ENCODE assay signal across 15 mouse cellular contexts in genomic region chr11:118754535-118754934, GRCm38 (mm10).
A peak's percentile ranks its signal among the peaks of the same experiment; 100 is the strongest.
DNase-seq lines count a peak whose midpoint lies in the region; ATAC-seq and TF ChIP-seq lines count a peak whose summit lies in the region.
"Had no signal": no experiment of that assay in that cellular context is flagged by ENCODE, and none has a peak within 500 bp of the region (broad histone marks: within the 10 kb centered on the region; RNA-seq: fewer than 3 reads in every experiment).

No protein-coding gene starts in this region.

- H3K4me2 ChIP-seq in neural tube, embryonic 12.5 days (replicated peaks), result no peak overlapping the region
- no peak overlapping the region for H3K4me2 ChIP-seq in forebrain, embryonic 15.5 days (replicated peaks)
- H3K4me2 ChIP-seq in hindbrain, postnatal 0 days (ENCODE audit: low read depth, low read length), result no peak overlapping the region
- H3K4me2 ChIP-seq in kidney, embryonic 16.5 days (replicated peaks; ENCODE audit: low read depth, low read length), result no peak overlapping the region
- H3K4me2 ChIP-seq: heart, embryonic 15.5 days; liver, embryonic 11.5 days; lung, embryonic 15.5 days had no signal

- H3K4me1 ChIP-seq in neural tube, embryonic 12.5 days, result peaks cover 38% of the 10 kb centered on the region
- peaks cover 61% of the 10 kb centered on the region for H3K4me1 ChIP-seq in forebrain, embryonic 15.5 days
- peaks cover 45% of the 10 kb centered on the region for H3K4me1 ChIP-seq in hindbrain, postnatal 0 days (ENCODE audit: insufficient read depth, low read length)
- H3K4me1 ChIP-seq in kidney, embryonic 16.5 days (ENCODE audit: insufficient read depth, low read length), result no peaks in the 10 kb centered on the region
- H3K4me1 ChIP-seq: heart, embryonic 15.5 days; lung, embryonic 15.5 days had no signal

- H3K27me3 ChIP-seq in neural tube, embryonic 12.5 days (replicated peaks), result no peaks in the 10 kb centered on the region
- no peaks in the 10 kb centered on the region for H3K27me3 ChIP-seq in forebrain, embryonic 15.5 days
- H3K27me3 ChIP-seq in hindbrain, postnatal 0 days (ENCODE audit: insufficient read depth, low read length), result no peaks in the 10 kb centered on the region
- H3K27me3 ChIP-seq in kidney, embryonic 16.5 days (ENCODE audit: insufficient read depth, low read length), result peaks cover 5% of the 10 kb centered on the region
- H3K27me3 ChIP-seq: lung, embryonic 15.5 days had no signal

- H3K36me3 ChIP-seq in neural tube, embryonic 12.5 days, result no peaks in the 10 kb centered on the region
- no peaks in the 10 kb centered on the region for H3K36me3 ChIP-seq in forebrain, embryonic 15.5 days
- no peaks in the 10 kb centered on the region for H3K36me3 ChIP-seq in hindbrain, postnatal 0 days (ENCODE audit: insufficient read depth, low read length)
- no peaks in the 10 kb centered on the region for H3K36me3 ChIP-seq in kidney, embryonic 16.5 days (ENCODE audit: insufficient read depth, low read length)
- H3K36me3 ChIP-seq: heart, embryonic 15.5 days; lung, embryonic 15.5 days had no signal

- ATAC-seq in neural tube, embryonic 12.5 days (ENCODE audit: low FRiP score, low read depth), result 0 out of 2 replicates have a peak, but pooled peaks have one; percentile 21
- no peak; the same call in 1 of the 2 replicates for ATAC-seq in forebrain, embryonic 15.5 days (replicated peaks)
- ATAC-seq in hindbrain, postnatal 0 days, result peak; percentile 39; the same call in 1 of the 2 replicates
- ATAC-seq in kidney, embryonic 16.5 days (ENCODE audit: low FRiP score, low TSS enrichment), result no peak

- no peak overlapping the region for H3K4me3 ChIP-seq in neural tube, embryonic 12.5 days
- no peak overlapping the region for H3K4me3 ChIP-seq in forebrain, embryonic 15.5 days
- no peak overlapping the region for H3K4me3 ChIP-seq in hindbrain, postnatal 0 days (ENCODE audit: low read length)
- no peak overlapping the region for H3K4me3 ChIP-seq in kidney, embryonic 16.5 days (ENCODE audit: low read length)
- H3K4me3 ChIP-seq: erythroblast, embryonic 14.5 days; heart, embryonic 15.5 days; lung, embryonic 15.5 days had no signal

- TF ChIP-seq CTCF in hindbrain, postnatal 0 days (IDR thresholded peaks at IDR 0.05; ENCODE audit: low read depth), result no peak

- H3K27ac ChIP-seq in neural tube, embryonic 12.5 days, result no peak overlapping the region
- peak overlapping the region; percentile 59 for H3K27ac ChIP-seq in forebrain, embryonic 15.5 days (replicated peaks)
- no peak overlapping the region for H3K27ac ChIP-seq in hindbrain, postnatal 0 days
- no peak overlapping the region for H3K27ac ChIP-seq in kidney, embryonic 16.5 days (ENCODE audit: low read length)
- H3K27ac ChIP-seq: heart, embryonic 15.5 days; lung, embryonic 15.5 days had no signal

- DNase-seq in neural tube, embryonic 10.5 days (ENCODE audit: extremely low spot score, low spot score), result no peak
- DNase-seq in hindbrain, postnatal 0 days (ENCODE audit: low spot score), result no peak
- no peak for DNase-seq in adipocyte (ENCODE audit: low spot score)
- no peak for DNase-seq in thymus, postnatal 25 days
- DNase-seq: adrenal gland, adult 8-10 months; cerebellum, adult 8-10 months; kidney, postnatal 10 days; left cerebral cortex, postnatal 4 days had no signal

- 0 out of 2 replicates have a peak overlapping the region, but pooled peaks have one; percentile 21 for H3K9ac ChIP-seq in neural tube, embryonic 12.5 days
- H3K9ac ChIP-seq in forebrain, embryonic 15.5 days (replicated peaks), result no peak overlapping the region
- no peak overlapping the region for H3K9ac ChIP-seq in hindbrain, postnatal 0 days (replicated peaks; ENCODE audit: low read length)
- H3K9ac ChIP-seq in kidney, embryonic 16.5 days (replicated peaks; ENCODE audit: low read length), result no peak overlapping the region
- H3K9ac ChIP-seq: heart, embryonic 15.5 days; lung, embryonic 15.5 days had no signal

- WGBS in neural tube, embryonic 12.5 days, result 73% methylated on average over 4 of the region's 4 CpGs
- 56% methylated on average over 4 of the region's 4 CpGs for WGBS in forebrain, embryonic 15.5 days
- WGBS in hindbrain, postnatal 0 days, result 39% methylated on average over 4 of the region's 4 CpGs
- 44% methylated on average over 4 of the region's 4 CpGs for WGBS in kidney, embryonic 16.5 days

- H3K9me3 ChIP-seq in neural tube, embryonic 12.5 days, result no peaks in the 10 kb centered on the region
- no peaks in the 10 kb centered on the region for H3K9me3 ChIP-seq in forebrain, embryonic 15.5 days
- H3K9me3 ChIP-seq in hindbrain, postnatal 0 days (ENCODE audit: low read length), result no peaks in the 10 kb centered on the region
- no peaks in the 10 kb centered on the region for H3K9me3 ChIP-seq in kidney, embryonic 16.5 days (ENCODE audit: low read length)
- H3K9me3 ChIP-seq: heart, embryonic 15.5 days; lung, embryonic 15.5 days had no signal

Comparison
In these comparisons a context has a peak if more than half of its experiments do, and no peak if none do; other contexts are left out.
1. ATAC-seq: peak in neural tube, embryonic 12.5 days (single experiment) and hindbrain, postnatal 0 days (single experiment); none in forebrain, embryonic 15.5 days (single experiment) and kidney, embryonic 16.5 days (single experiment).